Mouse (Mus musculus) ES-E14 (cell line): ENCODE data around the gene Wtap. TPM values are rescaled to one million over a fixed set of nuclear protein-coding genes. Genes with fewer than 3 reads are reported as not detected.
"Not testable (repeated sequence)": the region's sequence is repeated elsewhere in the genome, so short reads cannot be mapped to it uniquely, and the experiment has no call there.

Source experiments
- DNase-seq: peaks from one replicate; pipeline ENCODE4 v3.0.0-alpha.2; 2013; ENCODE audit warnings: low read depth, low spot score
- H3K27ac ChIP-seq: 2 replicates; pipeline ENCODE4 v1.5.1; 2012; ENCODE audit warnings: low read depth, mild to moderate bottlenecking, low read length, moderate library complexity, mixed read lengths; ENCODE audit not compliant: poor library complexity, insufficient read depth, severe bottlenecking
- H3K36me3 ChIP-seq: 2 replicates; pipeline ENCODE4 v1.6.1; 2012; ENCODE audit warnings: mild to moderate bottlenecking, low read length, moderate library complexity, mixed read lengths; ENCODE audit not compliant: control insufficient read depth, poor library complexity, insufficient read depth, severe bottlenecking
- H3K4me1 ChIP-seq, 2 experiments: fragments of 150-350 bp in 1 of 2; sonication (generic) in 1 of 2; 2 replicates each; pipeline ENCODE4 v1.6.1; 2012; ENCODE audit warnings: low read length in 2 of 2, mild to moderate bottlenecking in 1 of 2, mixed read lengths in 1 of 2; ENCODE audit not compliant: control insufficient read depth in 2 of 2, insufficient read depth in 2 of 2, poor library complexity in 1 of 2
- H3K4me3 ChIP-seq, 2 experiments: fragments of 150-350 bp in 1 of 2; sonication (generic) in 1 of 2; 2 replicates each; pipeline ENCODE4 v1.5.1; 2012; ENCODE audit warnings: low read length in 2 of 2, low read depth in 1 of 2, mild to moderate bottlenecking in 1 of 2, mixed read lengths in 1 of 2; ENCODE audit not compliant: insufficient read depth in 1 of 2, poor library complexity in 1 of 2, severe bottlenecking in 1 of 2
- H3K9ac ChIP-seq: 2 replicates; pipeline ENCODE4 v1.6.1; 2012; ENCODE audit warnings: low read depth, mild to moderate bottlenecking, low read length, mixed read lengths; ENCODE audit not compliant: poor library complexity, insufficient read depth, severe bottlenecking
- H3K9me3 ChIP-seq: fragments of 150-350 bp; sonication (generic); 2 replicates; pipeline ENCODE4 v1.6.1; 2012; ENCODE audit warnings: low read depth, mild to moderate bottlenecking, low read length; ENCODE audit not compliant: control insufficient read depth, insufficient read depth
- CHD2 ChIP-seq: IDR thresholded peaks from 2 replicates; pipeline ENCODE4 v1.6.1; 2014; ENCODE audit warnings: mild to moderate bottlenecking, low read depth, low read length, inconsistent platforms
- HCFC1 ChIP-seq: IDR thresholded peaks from 2 replicates; pipeline ENCODE4 v1.6.1; 2012; ENCODE audit warnings: low read length, inconsistent platforms, borderline replicate concordance; ENCODE audit not compliant: insufficient read depth
- MAFK ChIP-seq: IDR thresholded peaks from 2 replicates; pipeline ENCODE4 v1.6.1; 2014; ENCODE audit warnings: mild to moderate bottlenecking, low read depth, low read length, inconsistent platforms; ENCODE audit not compliant: insufficient read depth
- ZC3H11A ChIP-seq: IDR thresholded peaks from 2 replicates; pipeline ENCODE4 v1.6.1; 2012; ENCODE audit warnings: low read depth, mild to moderate bottlenecking, inconsistent platforms, low read length, borderline replicate concordance
- ZNF384 ChIP-seq: IDR thresholded peaks from 2 replicates; pipeline ENCODE4 v1.6.1; 2012; ENCODE audit warnings: low read depth, low read length, inconsistent platforms
- in situ Hi-C, 2 experiments: fragments of 600-800 bp; cut with MboI; formaldehyde crosslinking; loops; one replicate each; pipeline ENCODE4 v1.15.1; 2025; ENCODE audit warnings: low sequenced_read_pairs in 2 of 2, inconsistent platforms in 1 of 2; ENCODE audit not compliant: unreplicated experiment in 2 of 2
- total RNA-seq: library from RNA; depleted of rRNA; stranded (reverse); fragments of 300-350 nt; gene quantifications from 2 replicates; pipeline ENCODE4 v1.2.3, GENCODE M21; 2012

Gene Wtap
- total RNA-seq, 1 experiment: 83.8 TPM

DNA sequence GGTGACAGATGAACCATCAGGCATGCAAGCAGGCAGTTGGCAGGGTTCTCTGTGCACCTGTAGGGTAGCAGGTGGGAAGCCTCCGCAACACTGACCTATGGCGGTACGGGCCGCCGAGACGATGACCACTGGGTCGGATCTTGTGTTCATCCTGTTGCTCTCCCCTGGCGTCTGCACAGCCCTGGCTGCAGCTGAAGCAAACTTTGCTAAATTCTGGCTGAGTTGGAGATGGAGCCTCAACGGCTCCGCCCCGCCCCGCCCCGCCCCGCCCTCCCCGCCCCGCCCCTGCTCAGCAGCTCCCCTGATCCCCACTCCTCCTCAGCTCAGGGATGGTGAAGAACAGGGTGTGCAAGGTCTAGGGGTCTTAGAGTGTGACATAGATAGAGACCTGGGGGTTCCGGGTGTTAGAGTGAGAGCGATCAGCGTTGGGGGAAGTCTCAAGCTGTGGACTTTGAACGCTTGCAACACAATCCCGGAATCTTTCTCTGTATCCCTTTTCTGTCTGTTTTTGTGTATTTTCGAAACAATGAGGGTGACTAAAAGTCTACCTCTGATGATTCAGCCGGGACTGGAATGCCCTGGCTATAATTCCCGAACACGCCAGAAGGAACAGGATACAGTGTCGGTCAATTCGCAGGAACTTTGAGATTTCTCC is 53.7 kb downstream of the Wtap start, which contains the start of gene Acat3:
Gene Acat3 (minus strand): TSS at position 450 of the 655 bp plus-strand sequence.
- TF ChIP-seq HCFC1: no peak
- TF ChIP-seq CHD2: no peak
- TF ChIP-seq ZNF384: no peak
- TF ChIP-seq MAFK: no peak
- TF ChIP-seq ZC3H11A: no peak
- Histone ChIP-seq H3K4me3 (peak within 1 kb of the TSS; percentile 38 to 56), H3K9me3 (no peaks in the 10 kb centered on the region), H3K36me3 (peaks cover 6% of the 10 kb centered on the region; the same call in 1 of the 2 replicates), H3K27ac (no peak within 1 kb of the TSS), H3K9ac (peak within 1 kb of the TSS; percentile 29; the same call in 1 of the 2 replicates), H3K4me1 (no peaks in the 10 kb centered on the region; a peak in 2 of 4 replicates)
- in situ Hi-C loops: no loop called here
- DNase-seq: no peak

- peak overlapping the region; percentile 38 to 56 for H3K4me3 ChIP-seq
- H3K36me3 ChIP-seq, H3K27ac ChIP-seq, H3K4me1 ChIP-seq, in situ Hi-C loops, H3K9me3 ChIP-seq, DNase-seq: not testable (repeated sequence)
- H3K9ac ChIP-seq: peak overlapping the region; percentile 29; the same call in 1 of the 2 replicates
Observed at GRCm38 (mm10) chr17:12939377-12940148, 54.4 kb downstream of the Wtap start.

GRCm38 (mm10) chr17:12938077-12938476 is 55.9 kb downstream of the Wtap start:
- no peaks in the 10 kb centered on the region; a peak in 2 of 4 replicates for H3K4me1 ChIP-seq
- H3K9me3 ChIP-seq: no peaks in the 10 kb centered on the region
- H3K9ac ChIP-seq: no peak overlapping the region
- peaks cover 2% of the 10 kb centered on the region; the same call in 1 of the 2 replicates for H3K36me3 ChIP-seq
- H3K4me3 ChIP-seq: no peak overlapping the region
- no peak overlapping the region for H3K27ac ChIP-seq
- in situ Hi-C loops: no loop called here
- TF ChIP-seq ZNF384: no peak
- TF ChIP-seq CHD2: no peak
- no peak for TF ChIP-seq HCFC1
- TF ChIP-seq MAFK: no peak
- TF ChIP-seq ZC3H11A: no peak
- DNase-seq: no peak

- no peak for TF ChIP-seq ZNF384
- TF ChIP-seq CHD2: no peak
- no peak for TF ChIP-seq HCFC1
- no peak for TF ChIP-seq ZC3H11A
- no peak for TF ChIP-seq MAFK
- no peaks in the 10 kb centered on the region for H3K36me3 ChIP-seq
- no peak overlapping the region for H3K9ac ChIP-seq
- no peak for DNase-seq
- H3K9me3 ChIP-seq: no peaks in the 10 kb centered on the region
- H3K4me3 ChIP-seq: no peak overlapping the region
- no peak overlapping the region for H3K27ac ChIP-seq
- in situ Hi-C loops: no loop called here
- H3K4me1 ChIP-seq: no peaks in the 10 kb centered on the region; a peak in 2 of 4 replicates
Observed at GRCm38 (mm10) chr17:12937412-12937970, 56.5 kb downstream of the Wtap start.

DNA sequence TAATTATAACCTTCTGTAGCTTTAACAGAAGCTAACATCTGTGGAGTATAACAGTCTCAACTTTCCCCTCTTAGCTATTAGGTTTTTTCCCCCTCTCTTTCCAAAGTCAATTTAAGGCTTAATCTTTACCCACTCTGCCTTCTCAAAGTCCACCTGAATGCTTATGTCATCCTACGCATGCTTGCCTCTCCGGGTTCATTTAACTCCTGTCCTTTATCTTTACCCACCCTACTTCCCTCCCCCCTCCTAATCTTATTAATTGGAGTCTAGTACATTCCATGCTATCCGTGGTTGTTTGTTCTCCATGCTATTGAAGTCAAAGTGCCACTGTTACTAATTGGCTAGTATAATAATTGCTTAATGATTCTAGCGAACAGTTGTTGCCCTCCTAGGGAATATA is 58.2 kb downstream of the Wtap start:
- Histone ChIP-seq H3K36me3 (no peaks in the 10 kb centered on the region), H3K4me3 (no peak overlapping the region), H3K9me3 (no peaks in the 10 kb centered on the region), H3K9ac (no peak overlapping the region), H3K4me1 (no peaks in the 10 kb centered on the region; a peak in 2 of 4 replicates), H3K27ac (no peak overlapping the region)
- in situ Hi-C loops: no loop called here
- no peak for DNase-seq
- TF ChIP-seq ZNF384: no peak
- no peak for TF ChIP-seq CHD2
- TF ChIP-seq ZC3H11A: no peak
- no peak for TF ChIP-seq MAFK
- TF ChIP-seq HCFC1: no peak

DNA sequence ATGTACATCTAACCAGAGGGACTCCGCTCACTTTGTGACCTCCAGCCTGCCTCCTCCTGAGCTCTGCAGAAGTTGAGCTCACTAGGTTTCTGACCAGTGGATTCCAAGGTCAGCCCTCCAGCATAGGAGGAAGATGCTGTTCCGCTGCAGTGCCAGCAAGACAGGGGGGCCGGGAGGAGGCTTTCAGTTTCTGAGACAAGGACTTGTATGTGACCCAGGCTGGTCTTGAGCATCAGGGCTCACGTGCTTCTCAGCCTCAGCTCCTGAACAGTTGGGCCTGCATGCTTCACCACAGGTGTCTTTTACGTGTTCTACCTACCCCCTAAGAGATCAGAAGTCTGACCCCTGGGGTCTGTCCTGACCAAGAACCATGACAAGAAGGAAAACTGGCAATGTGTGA is 62.4 kb downstream of the Wtap start:
- H3K4me1 ChIP-seq, H3K36me3 ChIP-seq, in situ Hi-C loops, H3K27ac ChIP-seq, H3K9me3 ChIP-seq, DNase-seq, H3K4me3 ChIP-seq, H3K9ac ChIP-seq: not testable (repeated sequence)
